Mouse (Mus musculus) midbrain, embryonic 14.5 days (tissue): ENCODE measurements around the gene Ugt1a8. TPM values are rescaled to one million over a fixed set of nuclear protein-coding genes. Genes with fewer than 3 reads are reported as not detected.
"Not testable (repeated sequence)": the region's sequence is repeated elsewhere in the genome, so short reads cannot be mapped to it uniquely, and the experiment has no call there.

Experiments
- ATAC-seq: fragments of 200-750 bp; cut with Nextera tagmentation; 2 replicates; pipeline ENCODE4 v1.8.0; 2017; ENCODE audit warnings: moderate number of reproducible peaks, moderate library complexity; ENCODE audit not compliant: low FRiP score, low TSS enrichment
- DNase-seq: peaks from one replicate; pipeline ENCODE4 v3.0.0-alpha.2; 2015
- H3K27ac ChIP-seq: fragments of 300-500 bp; sonication (generic); replicated peaks from 2 replicates; pipeline ENCODE4 v1.5.1; 2014; ENCODE audit warnings: mild to moderate bottlenecking, low read depth, low read length, moderate library complexity
- H3K27me3 ChIP-seq: fragments of 300-500 bp; sonication (generic); 2 replicates; pipeline ENCODE4 v1.6.1; 2014; ENCODE audit warnings: low read length, control low read depth, mixed read lengths; ENCODE audit not compliant: control insufficient read depth, insufficient read depth
- H3K36me3 ChIP-seq: fragments of 300-500 bp; sonication (generic); 2 replicates; pipeline ENCODE4 v1.6.1; 2014; ENCODE audit warnings: low read length, control low read depth; ENCODE audit not compliant: control insufficient read depth, insufficient read depth
- H3K4me1 ChIP-seq: fragments of 300-500 bp; sonication (generic); 2 replicates; pipeline ENCODE4 v1.6.1; 2014; ENCODE audit warnings: mild to moderate bottlenecking, antibody characterized with exemption, low read length, control low read depth; ENCODE audit not compliant: control insufficient read depth, insufficient read depth
- H3K4me2 ChIP-seq: fragments of 300-500 bp; sonication (generic); 2 replicates; pipeline ENCODE4 v1.6.1; 2014; ENCODE audit warnings: mild to moderate bottlenecking, low read length, moderate library complexity
- H3K4me3 ChIP-seq: fragments of 300-500 bp; sonication (generic); replicated peaks from 2 replicates; pipeline ENCODE4 v1.5.1; 2014; ENCODE audit warnings: low read depth, low read length
- H3K9ac ChIP-seq: fragments of 300-500 bp; sonication (generic); replicated peaks from 2 replicates; pipeline ENCODE4 v1.6.1; 2014; ENCODE audit warnings: mild to moderate bottlenecking, low read length, moderate library complexity
- H3K9me3 ChIP-seq: fragments of 300-500 bp; sonication (generic); 2 replicates; pipeline ENCODE4 v1.6.1; 2016; ENCODE audit warnings: low read length, control low read depth, mixed read lengths; ENCODE audit not compliant: control insufficient read depth
- WGBS: fragments of 180-500 bp; shearing (Covaris S2); extraction: QIAGEN DNeasy Blood & Tissue Kit; methylation state at CpG from one replicate; pipeline ENCODE4 v1.1.7; 2014; 5-methylcytosine and 5-hydroxymethylcytosine counted together
- polyA plus RNA-seq: library from polyadenylated mRNA; unstranded; fragments of >200 nt; fragmentation: Nextera tagmentation; extraction: Ambion mirVana; gene quantifications from 2 replicates; pipeline ENCODE4 v1.2.1, GENCODE M21; 2014

Gene Ugt1a8
- polyA plus RNA-seq, 1 experiment from 2014 or later = not detected

- Histone ChIP-seq H3K4me2 (no peak overlapping the region), H3K27ac (no peak overlapping the region), H3K4me1 (no peaks in the 10 kb centered on the region), H3K27me3 (no peaks in the 10 kb centered on the region), H3K9me3 (peaks cover 51% of the 10 kb centered on the region), H3K36me3 (no peaks in the 10 kb centered on the region), H3K9ac (no peak overlapping the region), H3K4me3 (no peak overlapping the region)
- DNase-seq (peak; percentile 1), ATAC-seq (no peak)
- 75% methylated on average over 9 of the region's 9 CpGs for WGBS
These were observed 130.4 kb downstream of the Ugt1a8 start for GRCm38 (mm10) chr1:88218051-88218450.

GRCm38 (mm10) chr1:88218591-88218990 lies 131.0 kb downstream of the Ugt1a8 start:
- 48% methylated on average over 4 of the region's 4 CpGs for WGBS
- DNase-seq (no peak), ATAC-seq (no peak)
- H3K4me1 ChIP-seq = no peaks in the 10 kb centered on the region
- H3K36me3 ChIP-seq = no peaks in the 10 kb centered on the region
- no peak overlapping the region for H3K27ac ChIP-seq
- H3K9me3 ChIP-seq = peaks cover 46% of the 10 kb centered on the region
- no peaks in the 10 kb centered on the region for H3K27me3 ChIP-seq
- no peak overlapping the region for H3K9ac ChIP-seq
- no peak overlapping the region for H3K4me3 ChIP-seq
- no peak overlapping the region for H3K4me2 ChIP-seq

GRCm38 (mm10) chr1:88219054-88219453 lies 131.4 kb downstream of the Ugt1a8 start:
- Histone ChIP-seq H3K4me2 (no peak overlapping the region), H3K4me1 (no peaks in the 10 kb centered on the region), H3K4me3 (no peak overlapping the region), H3K9me3 (peaks cover 41% of the 10 kb centered on the region), H3K36me3 (no peaks in the 10 kb centered on the region), H3K27me3 (no peaks in the 10 kb centered on the region), H3K9ac (no peak overlapping the region), H3K27ac (no peak overlapping the region)
- 15% methylated on average over 1 of the region's 1 CpGs for WGBS
- DNase-seq (no peak), ATAC-seq (no peak)

DNA sequence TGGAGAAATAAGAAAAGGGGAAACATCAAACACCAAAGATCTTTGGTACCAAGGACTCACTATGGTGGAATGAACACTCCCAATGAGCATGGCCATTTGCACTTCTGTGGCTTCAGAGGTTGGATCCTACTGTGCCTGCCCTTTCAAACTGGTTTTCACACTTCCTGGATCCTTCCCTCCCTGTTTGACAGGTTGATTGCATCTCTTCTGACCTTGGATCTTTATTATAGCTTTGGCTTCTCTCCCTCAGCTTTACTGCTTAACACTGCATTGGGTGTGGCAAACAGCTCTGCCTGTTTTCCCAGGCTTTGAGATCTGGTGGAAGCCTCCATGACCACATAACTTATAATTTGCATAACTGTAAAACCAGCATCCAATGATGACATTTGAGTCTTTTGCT lies 132.7 kb downstream of the Ugt1a8 start:
- no peaks in the 10 kb centered on the region for H3K4me1 ChIP-seq
- H3K9me3 ChIP-seq = peaks cover 31% of the 10 kb centered on the region
- H3K27ac ChIP-seq = no peak overlapping the region
- no peak overlapping the region for H3K4me2 ChIP-seq
- DNase-seq (no peak), ATAC-seq (no peak)
- no peaks in the 10 kb centered on the region for H3K36me3 ChIP-seq
- no peaks in the 10 kb centered on the region for H3K27me3 ChIP-seq
- no peak overlapping the region for H3K9ac ChIP-seq
- no peak overlapping the region for H3K4me3 ChIP-seq

DNA sequence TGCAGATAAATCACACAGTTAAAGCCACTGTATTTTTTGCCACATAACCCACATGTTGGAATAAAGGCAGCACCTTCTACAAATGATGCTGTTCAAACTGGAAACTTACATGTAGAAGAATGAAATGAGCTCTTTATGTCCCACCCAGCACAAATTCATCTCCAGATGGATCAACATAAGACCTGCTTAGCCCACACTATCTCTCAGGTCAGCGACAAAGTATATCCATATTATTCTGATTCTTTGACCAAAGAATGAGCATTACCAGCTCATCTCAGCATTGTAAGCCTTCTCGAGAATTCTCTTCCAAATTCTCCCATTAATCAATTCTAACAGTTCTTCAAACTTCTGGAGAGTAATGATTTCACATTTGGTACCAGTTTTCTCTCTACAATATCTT lies 134.6 kb downstream of the Ugt1a8 start:
- Histone ChIP-seq H3K4me1 (no peaks in the 10 kb centered on the region), H3K4me2 (no peak overlapping the region), H3K27me3 (no peaks in the 10 kb centered on the region), H3K36me3 (no peaks in the 10 kb centered on the region), H3K4me3 (no peak overlapping the region), H3K9ac (no peak overlapping the region), H3K27ac (no peak overlapping the region), H3K9me3 (peaks cover 33% of the 10 kb centered on the region)
- 49% methylated on average over 2 of the region's 2 CpGs for WGBS
- no peak for DNase-seq
- no peak for ATAC-seq

- not testable (repeated sequence) for H3K27me3 ChIP-seq, H3K36me3 ChIP-seq, H3K4me1 ChIP-seq, ATAC-seq, DNase-seq, H3K27ac ChIP-seq, H3K4me3 ChIP-seq, H3K9ac ChIP-seq, H3K4me2 ChIP-seq
- peaks cover 36% of the 10 kb centered on the region for H3K9me3 ChIP-seq
These were observed 135.4 kb downstream of the Ugt1a8 start for GRCm38 (mm10) chr1:88223011-88223515.

- no peak for DNase-seq
These were observed 136.0 kb downstream of the Ugt1a8 start for GRCm38 (mm10) chr1:88223591-88223990.

DNA sequence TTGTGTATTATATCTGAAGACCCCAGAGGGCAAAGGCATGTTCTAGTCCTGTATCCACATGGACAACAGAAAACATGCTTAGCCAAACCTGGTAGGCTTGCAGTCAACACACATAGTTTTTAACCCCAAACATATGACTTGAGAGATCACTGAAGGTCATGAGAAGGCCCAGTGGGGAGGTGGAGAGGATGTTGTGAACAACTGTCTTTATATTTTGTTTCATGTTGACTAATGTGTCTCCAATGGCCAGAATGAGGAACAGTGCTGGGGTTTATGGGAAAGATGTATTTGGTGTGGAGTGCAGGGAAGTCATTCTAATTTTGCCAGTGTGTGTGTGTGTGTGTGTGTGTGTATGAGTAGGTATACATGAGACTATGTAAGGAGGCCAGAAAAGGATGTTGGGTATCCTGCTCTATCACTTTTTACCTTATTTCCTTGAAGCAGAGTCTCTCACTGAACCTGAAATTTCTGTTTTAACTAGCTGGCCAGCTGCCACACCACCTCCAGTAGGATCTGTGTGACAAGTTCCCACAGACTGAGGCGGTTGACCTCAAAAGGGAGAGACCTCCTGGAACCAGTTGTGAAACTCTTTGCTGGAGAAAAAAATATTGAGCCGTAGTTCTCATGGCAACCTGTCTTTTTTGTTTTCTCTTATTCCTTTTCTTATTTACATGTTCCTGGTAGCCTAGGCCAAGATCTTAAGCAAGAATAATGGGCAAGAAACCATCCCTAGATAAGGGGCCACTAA lies 136.6 kb downstream of the Ugt1a8 start:
- Histone ChIP-seq H3K9me3 (peaks cover 47% of the 10 kb centered on the region), H3K36me3 (no peaks in the 10 kb centered on the region), H3K9ac (no peak overlapping the region), H3K27me3 (no peaks in the 10 kb centered on the region), H3K4me2 (no peak overlapping the region), H3K27ac (no peak overlapping the region), H3K4me1 (no peaks in the 10 kb centered on the region), H3K4me3 (no peak overlapping the region)
- DNase-seq (no peak), ATAC-seq (no peak)
- 70% methylated on average over 2 of the region's 2 CpGs for WGBS

More at GRCm38 (mm10) chr1:88223591-88223990, 136.0 kb downstream of the Ugt1a8 start:
- Histone ChIP-seq H3K36me3 (no peaks in the 10 kb centered on the region), H3K4me1 (no peaks in the 10 kb centered on the region), H3K27me3 (no peaks in the 10 kb centered on the region), H3K27ac (no peak overlapping the region), H3K9ac (no peak overlapping the region), H3K9me3 (peaks cover 41% of the 10 kb centered on the region), H3K4me2 (no peak overlapping the region), H3K4me3 (no peak overlapping the region)
- 51% methylated on average over 1 of the region's 1 CpGs for WGBS
- no peak for ATAC-seq

- not testable (repeated sequence) for H3K36me3 ChIP-seq, H3K27me3 ChIP-seq, ATAC-seq, H3K4me1 ChIP-seq, H3K4me3 ChIP-seq, H3K27ac ChIP-seq, H3K9ac ChIP-seq, DNase-seq, H3K4me2 ChIP-seq
- H3K9me3 ChIP-seq = peaks cover 58% of the 10 kb centered on the region
- WGBS = 42% methylated on average over 2 of the region's 2 CpGs
These were observed 137.7 kb downstream of the Ugt1a8 start for GRCm38 (mm10) chr1:88225301-88225700.
